Mouse (Mus musculus) ES-CJ7 (cell line): ENCODE measurements at regions not wholly inside any gene's neighbourhood (a gene's known extent, or its start where the extent isn't known, plus 50 kb on each side); places are given as distances from the start of the nearest gene placed in this dataset.
"Not testable (repeated sequence)": the region's sequence is repeated elsewhere in the genome, so short reads cannot be mapped to it uniquely, and the experiment has no call there.

Experiments
- DNase-seq: peaks from one replicate; pipeline ENCODE4 v3.0.0; 2011; ENCODE audit warnings: low read depth, low spot score

- DNase-seq, result no peak
Measured at GRCm38 (mm10) chr5:100309807-100310165, 106.2 kb downstream of the Sec31a start.

DNA sequence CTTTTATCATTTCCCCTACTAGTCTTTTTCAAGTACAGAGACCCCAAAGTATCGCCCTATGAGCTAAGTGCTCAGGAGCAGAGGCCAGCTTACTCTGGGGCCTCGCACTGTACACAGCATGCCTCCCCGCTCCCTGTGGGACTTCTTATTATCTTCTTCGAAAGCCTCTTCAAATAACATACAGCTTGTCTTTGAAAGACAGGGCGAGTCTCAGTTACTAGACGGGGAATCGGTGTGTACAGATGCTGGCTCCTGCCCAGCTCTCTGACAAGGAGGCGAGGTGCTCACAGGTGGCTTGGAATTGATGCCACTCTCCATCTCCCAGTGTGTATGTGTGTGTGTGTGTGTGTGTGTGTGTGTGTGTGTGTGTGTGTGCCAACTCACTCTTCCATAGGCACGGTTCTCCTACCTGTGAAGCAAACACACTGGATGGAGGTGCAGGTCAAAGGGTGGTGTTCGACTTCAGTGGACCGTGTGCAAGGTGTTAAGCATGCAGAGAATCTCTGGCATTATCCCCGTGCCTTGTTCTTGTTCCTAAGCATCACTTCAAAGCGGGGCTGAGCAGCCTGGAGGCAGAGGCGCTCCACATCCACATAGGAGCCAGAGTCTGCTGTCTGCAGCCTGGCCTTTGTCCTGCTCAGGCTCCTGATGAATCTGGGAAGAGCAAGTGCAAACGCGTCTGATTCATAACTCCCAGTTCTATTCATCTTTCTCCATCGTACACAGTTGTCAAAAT, 106.8 kb downstream of the Sec31a start:
- DNase-seq, result no peak

GRCm38 (mm10) chr5:100304403-100304802, 111.6 kb downstream of the Sec31a start:
- DNase-seq, result no peak

DNA sequence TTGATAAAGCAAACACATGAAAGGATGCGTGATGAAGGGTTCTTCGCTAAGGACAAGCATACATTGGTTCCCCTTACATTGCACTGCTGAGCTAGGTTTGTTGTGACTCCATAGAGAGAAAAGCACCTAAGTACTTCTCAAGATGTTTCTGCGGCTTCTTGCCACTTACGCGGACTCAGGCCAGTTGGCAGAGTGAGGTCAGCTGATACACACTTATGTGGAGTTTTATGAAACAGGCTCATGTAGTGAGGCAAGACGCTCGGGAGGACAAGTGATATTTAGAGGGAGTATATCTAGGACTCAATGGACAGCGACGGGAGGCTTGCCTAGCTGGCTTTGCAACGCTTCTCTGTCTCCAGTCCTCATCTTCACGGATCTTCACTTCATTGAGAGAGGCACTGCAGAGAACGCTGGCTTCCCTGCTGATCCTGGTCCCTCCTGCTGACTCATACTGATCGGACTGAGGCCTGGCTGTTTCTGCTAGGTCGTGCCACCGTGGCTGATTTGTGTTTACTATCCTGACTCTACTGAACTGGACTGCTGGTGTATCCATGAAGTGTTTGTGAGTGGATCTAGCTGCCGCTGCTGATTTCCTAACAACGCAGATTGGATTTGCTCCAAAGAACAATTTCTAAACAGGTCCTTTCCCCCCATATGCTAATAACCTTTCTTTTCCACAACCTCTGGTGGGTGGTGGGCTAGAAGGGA, 113.8 kb downstream of the Sec31a start:
- DNase-seq, result no peak

- DNase-seq, result no peak
Measured at GRCm38 (mm10) chr5:100299141-100299540, 116.9 kb downstream of the Sec31a start.

GRCm38 (mm10) chr5:100294189-100294588, 121.8 kb downstream of the Sec31a start:
- DNase-seq, result no peak

DNA sequence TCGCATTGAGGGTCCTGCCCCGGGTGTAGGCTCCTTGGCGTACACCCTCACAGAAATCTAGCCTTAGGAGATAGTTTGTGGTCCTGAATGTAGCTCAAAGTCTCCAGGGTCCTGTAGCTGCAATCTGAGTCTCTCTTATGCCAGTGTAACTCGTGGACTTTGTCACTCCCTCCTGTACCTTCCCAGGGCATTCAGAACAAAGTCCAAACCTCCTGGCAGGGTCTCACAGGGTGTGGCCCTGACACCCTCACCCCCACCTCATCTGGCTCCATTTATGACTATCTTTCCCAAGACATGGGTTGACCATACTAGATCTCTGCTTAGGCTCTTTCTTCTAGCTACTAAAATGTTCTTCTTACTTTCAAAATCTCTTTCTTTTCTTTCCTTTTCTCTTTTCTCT, 120.6 kb upstream of the Tmem150c start:
- DNase-seq, result no peak

DNA sequence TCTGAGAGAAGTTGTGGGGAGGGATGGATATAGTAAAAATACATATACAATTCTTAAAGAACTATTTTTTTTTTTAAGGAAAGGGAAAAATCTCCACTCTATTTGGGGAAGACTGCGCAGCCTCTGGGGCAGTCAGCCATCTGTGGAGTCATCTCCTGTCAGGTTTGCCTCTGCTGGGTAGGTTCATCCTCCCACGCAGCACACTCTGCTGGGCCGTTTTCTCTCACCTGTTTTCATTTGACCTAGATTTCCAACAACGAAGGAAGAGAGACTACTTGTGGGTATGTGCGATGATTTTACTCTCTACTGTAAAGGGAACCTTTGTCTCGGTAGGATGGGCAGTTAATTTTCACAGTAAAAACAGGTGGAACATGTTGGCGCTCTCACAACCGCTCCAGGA, 119.9 kb upstream of the Tmem150c start:
- no peak for DNase-seq

DNA sequence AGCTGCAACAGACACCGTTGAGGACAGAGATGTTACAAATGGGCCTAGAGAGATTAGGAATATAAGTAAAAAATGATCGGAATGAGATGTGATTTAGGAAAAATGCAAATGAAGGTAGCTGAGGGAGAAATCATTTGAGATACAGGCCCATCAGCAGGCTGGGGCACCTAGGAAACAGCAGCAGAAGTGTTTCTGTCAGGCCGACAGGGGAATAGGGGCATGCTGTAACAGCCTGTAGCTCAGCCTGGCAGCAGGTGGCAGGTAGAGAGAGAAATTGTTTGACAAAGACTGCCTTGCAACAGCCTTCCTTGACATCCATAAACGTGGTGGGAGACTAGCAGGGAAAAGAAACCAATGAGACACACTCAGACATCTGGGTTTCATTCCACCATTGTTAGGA, 115.1 kb upstream of the Tmem150c start:
- DNase-seq, result no peak

GRCm38 (mm10) chr5:100271975-100272374, 112.4 kb upstream of the Tmem150c start:
- not testable (repeated sequence) for DNase-seq

- DNase-seq, result no peak
Measured at GRCm38 (mm10) chr5:100270841-100271686, 111.5 kb upstream of the Tmem150c start.

- peak; percentile 77 for DNase-seq
Measured at GRCm38 (mm10) chr5:100268111-100268878, 108.7 kb upstream of the Tmem150c start.

- no peak for DNase-seq
Measured at GRCm38 (mm10) chr5:100266671-100267510, 107.3 kb upstream of the Tmem150c start.

- no peak for DNase-seq
Measured at GRCm38 (mm10) chr5:100259803-100260693, 100.4 kb upstream of the Tmem150c start.

DNA sequence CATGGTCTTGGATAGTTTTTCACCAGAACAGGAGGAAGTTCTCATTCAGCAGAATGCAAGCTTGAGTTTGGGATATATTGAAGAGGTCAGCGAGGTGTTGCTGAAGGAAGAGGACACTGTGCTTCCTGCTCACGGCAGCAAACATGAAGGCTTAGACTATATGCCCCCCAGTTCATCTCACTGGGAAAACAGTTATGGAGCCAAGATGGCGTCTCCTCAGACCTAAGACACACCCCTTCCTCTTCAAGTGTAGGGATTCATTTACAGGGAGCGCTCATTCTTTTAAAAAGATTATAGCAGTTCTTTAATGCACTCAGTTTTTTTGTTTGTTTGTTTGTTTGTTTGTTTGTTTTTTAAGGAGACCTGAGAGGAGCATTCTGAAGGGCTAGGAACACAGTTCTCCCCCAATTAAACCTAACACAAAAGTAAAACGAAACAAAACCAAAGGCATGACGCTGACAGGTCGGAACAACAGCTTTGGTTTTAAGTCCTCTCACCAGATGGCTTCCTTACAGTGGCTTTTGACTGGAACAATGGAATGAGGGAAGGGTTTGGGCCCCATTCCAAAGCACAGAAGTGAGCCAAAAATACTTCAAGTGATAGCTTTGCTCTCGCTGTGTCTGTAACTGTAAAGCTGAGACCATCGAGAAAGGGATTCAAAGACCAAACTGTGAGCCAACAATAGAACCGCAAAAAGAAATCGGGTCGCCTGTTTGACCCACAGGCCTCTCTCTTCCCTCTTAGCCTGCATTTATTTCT, 99.5 kb upstream of the Tmem150c start:
- DNase-seq, result no peak

DNA sequence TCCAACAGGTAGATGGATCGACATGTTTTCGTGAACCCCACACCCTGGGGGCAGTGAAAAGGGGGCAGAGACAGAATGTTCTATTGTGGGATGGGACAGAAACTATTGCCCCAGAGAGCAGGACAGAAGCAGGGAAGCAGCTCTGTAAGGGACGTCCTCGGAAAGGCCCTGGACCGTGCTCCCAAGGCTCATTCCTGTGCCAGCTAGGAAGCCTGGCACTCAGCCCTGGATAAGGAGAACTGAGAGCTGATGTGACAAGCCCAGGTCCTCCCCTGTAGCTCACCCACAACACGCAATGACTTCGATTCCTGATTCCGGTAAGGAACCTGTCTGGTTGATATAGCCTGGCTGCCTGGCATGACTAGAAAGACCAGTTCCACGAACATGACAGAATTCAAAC, 95.7 kb upstream of the Tmem150c start:
- no peak for DNase-seq

- no peak for DNase-seq
Measured at GRCm38 (mm10) chr5:100252036-100252435, 92.4 kb upstream of the Tmem150c start.

GRCm38 (mm10) chr5:100249757-100250156, 90.1 kb upstream of the Tmem150c start:
- DNase-seq, result peak; percentile 48

DNA sequence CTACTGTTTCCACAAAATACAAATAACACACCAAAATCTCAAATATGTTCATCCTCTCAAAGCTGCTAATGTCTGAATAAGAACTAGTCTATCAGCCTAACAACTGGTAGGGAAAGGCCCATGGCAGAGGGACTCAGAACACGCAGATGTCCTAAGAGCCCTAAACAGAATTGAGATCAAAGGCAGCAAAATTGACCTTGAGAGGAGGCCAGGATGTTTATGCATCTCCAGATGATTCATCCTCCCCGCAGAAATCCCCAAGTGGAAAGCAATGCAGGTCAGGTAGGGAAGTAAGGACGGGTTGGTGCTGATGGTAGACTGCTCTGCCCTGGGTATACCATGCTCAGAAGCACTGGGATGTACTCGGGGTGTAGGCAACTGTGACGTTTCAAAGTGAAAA, 89.0 kb upstream of the Tmem150c start:
- no peak for DNase-seq
